Mouse (Mus musculus) neural tube, embryonic 14.5 days (tissue): ENCODE results near the gene Slc25a54. TPM values are rescaled to one million over a fixed set of nuclear protein-coding genes. Genes with fewer than 3 reads are reported as not detected.

Experiments
- ATAC-seq: fragments of 200-750 bp; cut with Nextera tagmentation; 2 replicates; pipeline ENCODE4 v1.8.0; 2017; ENCODE audit warnings: low read depth, mild to moderate bottlenecking, moderate TSS enrichment, moderate library complexity
- H3K27ac ChIP-seq: fragments of 300-500 bp; sonication (generic); 2 replicates; pipeline ENCODE4 v1.5.1; 2014; ENCODE audit warnings: low read depth, mild to moderate bottlenecking, control low read depth, low read length, moderate library complexity, mixed read lengths
- H3K27me3 ChIP-seq: fragments of 300-500 bp; sonication (generic); 2 replicates; pipeline ENCODE4 v1.6.1; 2014; ENCODE audit warnings: low read length; ENCODE audit not compliant: control insufficient read depth, insufficient read depth
- H3K36me3 ChIP-seq: fragments of 300-500 bp; sonication (generic); 2 replicates; pipeline ENCODE4 v1.6.1; 2014; ENCODE audit warnings: low read length, mixed read lengths; ENCODE audit not compliant: control insufficient read depth, insufficient read depth
- H3K4me1 ChIP-seq: fragments of 300-500 bp; sonication (generic); 2 replicates; pipeline ENCODE4 v1.6.1; 2014; ENCODE audit warnings: low read length; ENCODE audit not compliant: control insufficient read depth, insufficient read depth
- H3K4me2 ChIP-seq: fragments of 300-500 bp; sonication (generic); 2 replicates; pipeline ENCODE4 v1.6.1; 2014; ENCODE audit warnings: mild to moderate bottlenecking, low read depth, low read length, control low read depth
- H3K4me3 ChIP-seq: fragments of 300-500 bp; sonication (generic); 2 replicates; pipeline ENCODE4 v1.5.1; 2014; ENCODE audit warnings: low read depth, low read length, control low read depth, mixed read lengths
- H3K9ac ChIP-seq: fragments of 300-500 bp; sonication (generic); replicated peaks from 2 replicates; pipeline ENCODE4 v1.6.1; 2014; ENCODE audit warnings: low read depth, mild to moderate bottlenecking, control low read depth, low read length, mixed read lengths
- H3K9me3 ChIP-seq: fragments of 300-500 bp; sonication (generic); 2 replicates; pipeline ENCODE4 v1.6.1; 2016; ENCODE audit warnings: low read length; ENCODE audit not compliant: control insufficient read depth
- WGBS: fragments of 180-500 bp; shearing (Covaris S2); extraction: QIAGEN DNeasy Blood & Tissue Kit; methylation state at CpG from one replicate; pipeline ENCODE4 v1.1.7; 2014; 5-methylcytosine and 5-hydroxymethylcytosine counted together
- polyA plus RNA-seq: library from polyadenylated mRNA; unstranded; fragments of >200 nt; fragmentation: Nextera tagmentation; extraction: Ambion mirVana; gene quantifications from 2 replicates; pipeline ENCODE4 v1.2.1, GENCODE M21; 2014

Slc25a54 gene
- polyA plus RNA-seq, 1 experiment from 2014 or later = not detected

- no peak for ATAC-seq
- Histone ChIP-seq H3K9me3 (0 out of 2 replicates have a peak, but pooled peaks cover 2% of the 10 kb centered on the region), H3K27me3 (no peaks in the 10 kb centered on the region), H3K4me3 (no peak overlapping the region), H3K27ac (no peak overlapping the region), H3K4me1 (no peaks in the 10 kb centered on the region), H3K4me2 (no peak overlapping the region), H3K9ac (no peak overlapping the region), H3K36me3 (no peaks in the 10 kb centered on the region)
- 88% methylated on average over 1 of the region's 1 CpGs for WGBS
Measured at GRCm38 (mm10) chr3:109135352-109135751, 55.1 kb downstream of the Slc25a54 start.

- no peaks in the 10 kb centered on the region for H3K4me1 ChIP-seq
- no peaks in the 10 kb centered on the region for H3K9me3 ChIP-seq
- no peak overlapping the region for H3K9ac ChIP-seq
- H3K36me3 ChIP-seq = no peaks in the 10 kb centered on the region
- H3K27me3 ChIP-seq = no peaks in the 10 kb centered on the region
- no peak for ATAC-seq
- H3K4me3 ChIP-seq = no peak overlapping the region
- H3K27ac ChIP-seq = no peak overlapping the region
- WGBS = 86% methylated on average over 4 of the region's 4 CpGs
- no peak overlapping the region for H3K4me2 ChIP-seq
Measured at GRCm38 (mm10) chr3:109152561-109152960, 72.3 kb downstream of the Slc25a54 start.

- Histone ChIP-seq H3K36me3 (no peaks in the 10 kb centered on the region), H3K4me1 (no peaks in the 10 kb centered on the region), H3K4me3 (no peak overlapping the region), H3K27me3 (no peaks in the 10 kb centered on the region), H3K4me2 (no peak overlapping the region), H3K27ac (no peak overlapping the region), H3K9ac (no peak overlapping the region), H3K9me3 (no peaks in the 10 kb centered on the region)
- no peak for ATAC-seq
- 93% methylated on average over 6 of the region's 6 CpGs for WGBS
Measured at GRCm38 (mm10) chr3:109153410-109153809, 73.1 kb downstream of the Slc25a54 start.

- Histone ChIP-seq H3K4me1 (no peaks in the 10 kb centered on the region), H3K9ac (no peak overlapping the region), H3K27ac (no peak overlapping the region), H3K27me3 (no peaks in the 10 kb centered on the region), H3K4me2 (no peak overlapping the region), H3K4me3 (no peak overlapping the region), H3K9me3 (no peaks in the 10 kb centered on the region), H3K36me3 (no peaks in the 10 kb centered on the region)
- ATAC-seq = no peak
- 87% methylated on average over 4 of the region's 4 CpGs for WGBS
Measured at GRCm38 (mm10) chr3:109155926-109156669, 75.8 kb downstream of the Slc25a54 start.

- H3K36me3 ChIP-seq = no peaks in the 10 kb centered on the region
- ATAC-seq = no peak
- H3K27ac ChIP-seq = no peak overlapping the region
- WGBS = 61% methylated on average over 3 of the region's 3 CpGs
- H3K27me3 ChIP-seq = no peaks in the 10 kb centered on the region
- H3K9ac ChIP-seq = no peak overlapping the region
- H3K4me3 ChIP-seq = no peak overlapping the region
- H3K4me1 ChIP-seq = no peaks in the 10 kb centered on the region
- no peak overlapping the region for H3K4me2 ChIP-seq
- H3K9me3 ChIP-seq = no peaks in the 10 kb centered on the region
Measured at GRCm38 (mm10) chr3:109157481-109157880, 77.2 kb downstream of the Slc25a54 start.

GRCm38 (mm10) chr3:109164088-109164487 lies 83.8 kb downstream of the Slc25a54 start:
- no peak overlapping the region for H3K4me2 ChIP-seq
- H3K9me3 ChIP-seq = no peaks in the 10 kb centered on the region
- no peak for ATAC-seq
- H3K27ac ChIP-seq = no peak overlapping the region
- 82% methylated on average over 2 of the region's 2 CpGs for WGBS
- H3K4me3 ChIP-seq = no peak overlapping the region
- H3K27me3 ChIP-seq = no peaks in the 10 kb centered on the region
- H3K4me1 ChIP-seq = no peaks in the 10 kb centered on the region
- H3K9ac ChIP-seq = no peak overlapping the region
- H3K36me3 ChIP-seq = no peaks in the 10 kb centered on the region

GRCm38 (mm10) chr3:109164644-109165043 lies 84.4 kb downstream of the Slc25a54 start:
- no peak for ATAC-seq
- Histone ChIP-seq H3K4me1 (no peaks in the 10 kb centered on the region), H3K9me3 (no peaks in the 10 kb centered on the region), H3K27me3 (no peaks in the 10 kb centered on the region), H3K9ac (no peak overlapping the region), H3K27ac (no peak overlapping the region), H3K36me3 (no peaks in the 10 kb centered on the region), H3K4me3 (no peak overlapping the region), H3K4me2 (no peak overlapping the region)
- 87% methylated on average over 1 of the region's 1 CpGs for WGBS

GRCm38 (mm10) chr3:109165214-109165829 lies 85.1 kb downstream of the Slc25a54 start:
- H3K4me1 ChIP-seq = no peaks in the 10 kb centered on the region
- 94% methylated on average over 8 of the region's 8 CpGs for WGBS
- no peak for ATAC-seq

More at GRCm38 (mm10) chr3:109165214-109165829, 85.1 kb downstream of the Slc25a54 start:
- no peaks in the 10 kb centered on the region for H3K9me3 ChIP-seq
- H3K27ac ChIP-seq = no peak overlapping the region
- no peak overlapping the region for H3K9ac ChIP-seq
- no peak overlapping the region for H3K4me3 ChIP-seq
- no peak overlapping the region for H3K4me2 ChIP-seq
- H3K27me3 ChIP-seq = no peaks in the 10 kb centered on the region
- no peaks in the 10 kb centered on the region for H3K36me3 ChIP-seq
